Mouse (Mus musculus): ENCODE results near the gene Gm14124. TPM values are rescaled to one million over a fixed set of nuclear protein-coding genes. Genes with fewer than 3 reads are reported as not detected.
"Not testable (repeated sequence)": the region's sequence is repeated elsewhere in the genome, so short reads cannot be mapped to it uniquely, and the experiment has no call there.

Gene Gm14124
- 0.03 TPM in 1 of 2 replicates, not detected in the other for polyA plus RNA-seq (2012; rRNA removed)

DNA sequence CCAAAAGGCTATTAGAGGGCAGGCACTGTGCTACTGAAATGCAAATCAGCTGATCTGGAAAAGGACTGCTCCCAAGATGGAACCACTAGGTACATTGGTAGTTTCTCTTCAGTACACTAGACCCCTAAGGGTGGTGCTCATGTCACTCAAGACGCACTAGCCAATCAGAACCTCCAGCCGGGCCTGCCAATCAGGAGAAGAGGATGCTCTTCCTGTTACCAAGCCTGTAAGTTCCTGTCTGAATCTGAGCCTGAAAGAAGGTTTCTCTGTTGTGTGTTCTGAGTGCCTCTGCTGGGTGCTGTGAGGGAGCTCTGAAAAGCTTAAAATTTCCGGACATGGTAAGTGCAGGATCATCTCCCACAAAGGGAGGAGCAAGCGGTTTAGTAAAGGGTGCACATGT is at the start of gene Gm14124:
Gene Gm14124, plus strand, starts transcription at position 227 of the 400 bp plus-strand sequence.
- not testable (repeated sequence) for H3K27me3 ChIP-seq (ENCODE audit: control insufficient read depth, insufficient read depth, low read length); H3K4me1 ChIP-seq (ENCODE audit: control insufficient read depth, insufficient read depth, low read length); H3K4me3 ChIP-seq (replicated peaks; ENCODE audit: insufficient read depth, low read depth, low read length); DNase-seq; H3K27ac ChIP-seq (ENCODE audit: insufficient read depth, low read length)
- WGBS = 76% methylated on average over 4 of the region's 4 CpGs

DNA sequence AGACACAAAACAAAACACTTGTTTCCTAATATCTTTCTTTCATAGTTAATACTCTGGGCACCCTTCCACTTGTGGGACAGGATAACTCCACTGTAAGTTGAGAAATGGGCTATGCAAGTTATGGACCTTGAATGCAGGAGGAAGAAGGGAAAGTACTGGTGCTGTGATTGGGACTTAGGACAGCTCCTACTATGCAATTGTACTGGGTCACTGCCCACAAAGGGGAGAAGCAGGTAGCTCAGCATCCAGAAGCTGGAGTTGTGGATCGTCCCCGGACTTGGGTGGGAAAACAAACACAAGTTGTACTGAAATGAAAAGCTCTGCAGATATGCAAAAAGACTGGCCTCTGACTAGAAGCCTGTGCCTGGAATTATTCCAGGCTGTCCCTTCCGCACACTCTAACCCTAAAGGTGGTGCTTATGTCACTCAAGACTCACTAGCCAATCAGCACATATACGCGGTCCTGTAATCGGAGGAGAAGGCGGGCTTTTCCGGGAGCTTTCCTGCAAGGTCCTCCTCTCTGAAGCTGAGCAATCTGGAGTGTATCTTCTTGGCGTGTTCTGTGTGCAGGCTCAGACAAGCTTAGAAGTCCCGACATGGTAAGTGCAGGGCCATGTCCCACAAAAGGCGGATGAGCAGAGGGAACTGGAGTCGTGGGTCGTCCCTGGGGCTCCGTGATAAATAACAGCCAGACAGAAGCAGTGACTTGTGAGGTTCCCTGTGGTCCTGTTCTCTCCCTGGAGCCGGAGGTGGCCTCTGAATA is 39.5 kb upstream of the Gm14124 start, which contains the start of gene Zfp937:
Gene Zfp937, plus strand, starts transcription at position 474 of the 763 bp plus-strand sequence.
- H3K4me1 ChIP-seq (ENCODE audit: control insufficient read depth, insufficient read depth, low read length); H3K27me3 ChIP-seq (ENCODE audit: control insufficient read depth, insufficient read depth, low read length); H3K27ac ChIP-seq (ENCODE audit: insufficient read depth, low read length): not testable (repeated sequence)
- WGBS = 2% methylated on average over 15 of the region's 15 CpGs
- DNase-seq = peak; percentile 84 to 88
- peak within 1 kb of the TSS; percentile 53 for H3K4me3 ChIP-seq (replicated peaks; ENCODE audit: insufficient read depth, low read depth, low read length)

DNA sequence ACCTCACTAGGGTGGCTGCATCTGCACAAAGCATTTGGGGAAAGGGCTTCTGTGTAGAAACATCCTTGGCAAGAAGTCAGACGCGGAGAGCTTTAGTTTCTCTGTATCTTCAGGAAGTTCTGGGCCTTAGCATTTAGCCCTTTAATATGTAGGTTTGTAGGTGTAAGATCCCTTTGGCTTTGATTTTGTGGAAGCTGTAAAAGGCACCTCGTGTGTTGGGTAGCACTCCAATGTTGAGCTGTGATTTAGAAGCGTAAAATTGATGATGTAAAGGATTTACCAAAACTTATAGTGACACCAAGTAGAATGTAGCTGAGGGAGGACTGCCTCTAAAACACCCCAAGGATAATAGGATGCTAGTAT is 39.0 kb upstream of the Gm14124 start:
- not testable (repeated sequence) for H3K27ac ChIP-seq (ENCODE audit: insufficient read depth, low read length); H3K4me1 ChIP-seq (ENCODE audit: control insufficient read depth, insufficient read depth, low read length); DNase-seq; H3K27me3 ChIP-seq (ENCODE audit: control insufficient read depth, insufficient read depth, low read length)
- H3K4me3 ChIP-seq (replicated peaks; ENCODE audit: insufficient read depth, low read depth, low read length) = peak overlapping the region; percentile 47
- 21% methylated on average over 4 of the region's 4 CpGs for WGBS

DNA sequence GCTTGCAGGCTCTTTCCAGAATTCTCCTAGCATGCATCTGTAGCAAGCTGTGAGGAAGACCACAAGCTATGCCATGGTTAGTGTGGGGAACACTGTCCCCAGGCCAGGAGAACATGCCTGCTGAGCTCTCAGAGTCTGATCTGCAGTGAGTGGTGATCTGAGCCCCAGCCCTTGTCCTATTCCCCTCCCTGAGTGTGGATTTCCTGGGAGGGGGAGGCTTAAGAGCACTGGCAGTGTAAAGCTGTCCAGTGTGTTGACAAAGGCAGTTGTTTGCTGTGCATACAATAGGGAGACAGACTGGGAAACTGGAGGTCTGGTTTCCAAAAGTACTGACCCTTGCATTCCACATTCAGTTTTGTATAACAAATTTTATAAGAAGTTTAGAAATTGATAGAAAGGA is 34.1 kb upstream of the Gm14124 start:
- not testable (repeated sequence) for H3K27me3 ChIP-seq (ENCODE audit: control insufficient read depth, insufficient read depth, low read length); DNase-seq; H3K4me1 ChIP-seq (ENCODE audit: control insufficient read depth, insufficient read depth, low read length); H3K27ac ChIP-seq (ENCODE audit: insufficient read depth, low read length); H3K4me3 ChIP-seq (replicated peaks; ENCODE audit: insufficient read depth, low read depth, low read length)

DNA sequence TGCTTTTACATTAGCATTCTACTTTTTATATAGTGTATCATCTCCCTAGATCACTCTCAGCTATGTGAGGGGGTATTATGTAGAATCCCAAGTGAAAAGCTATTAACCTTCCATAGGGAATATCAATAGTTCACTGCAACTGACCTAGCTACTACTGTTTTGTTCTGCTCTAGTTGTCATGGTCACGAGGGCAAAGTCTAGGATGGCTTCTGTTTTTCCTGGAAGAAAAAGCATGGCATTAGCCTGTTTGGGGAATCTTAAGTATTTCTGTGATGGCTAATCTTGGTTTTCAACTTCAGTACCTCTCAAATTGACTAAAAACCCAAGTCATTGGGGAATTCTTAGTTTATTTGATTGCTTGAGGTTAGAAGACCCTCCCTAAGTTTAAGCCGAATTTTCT is 14.1 kb upstream of the Gm14124 start:
- WGBS = 81% methylated on average over 2 of the region's 2 CpGs
- no peaks in the 10 kb centered on the region for H3K27me3 ChIP-seq (ENCODE audit: control insufficient read depth, insufficient read depth, low read length)
- H3K27ac ChIP-seq (ENCODE audit: insufficient read depth, low read length) = no peak overlapping the region
- no peak overlapping the region for H3K4me3 ChIP-seq (replicated peaks; ENCODE audit: insufficient read depth, low read depth, low read length)
- no peaks in the 10 kb centered on the region for H3K4me1 ChIP-seq (ENCODE audit: control insufficient read depth, insufficient read depth, low read length)
- DNase-seq = no peak
- TF ChIP-seq CTCF (IDR thresholded peaks at IDR 0.05; ENCODE audit: borderline replicate concordance, insufficient read depth, low read depth, low read length) (no peak), POLR2A (IDR thresholded peaks at IDR 0.05; ENCODE audit: borderline replicate concordance, insufficient read depth, low read length) (no peak)

DNA sequence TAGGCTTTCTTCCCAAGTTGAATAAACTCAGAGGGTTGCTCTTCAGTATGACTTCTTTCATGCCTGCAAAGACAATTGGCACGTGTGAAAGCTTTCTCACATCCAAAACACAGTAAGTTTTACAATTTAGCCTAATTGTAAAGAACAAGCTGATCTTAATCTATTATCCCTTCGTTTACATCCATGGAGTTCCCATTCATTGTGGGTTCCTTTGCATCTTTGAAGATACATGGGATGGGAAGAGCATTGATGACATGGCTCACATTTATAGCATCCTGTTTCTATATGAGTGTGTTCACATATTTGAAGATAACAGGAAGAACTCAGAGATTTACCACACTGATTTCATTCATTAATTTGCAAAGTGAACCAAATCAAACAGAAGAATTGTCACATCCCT is 1.8 kb upstream of the Gm14124 start, which contains the start of gene Gm21994:
Gene Gm21994, minus strand, starts transcription at position 101 of the 400 bp plus-strand sequence.
- not testable (repeated sequence) for H3K4me3 ChIP-seq (replicated peaks; ENCODE audit: insufficient read depth, low read depth, low read length); H3K27ac ChIP-seq (ENCODE audit: insufficient read depth, low read length); DNase-seq; H3K4me1 ChIP-seq (ENCODE audit: control insufficient read depth, insufficient read depth, low read length); H3K27me3 ChIP-seq (ENCODE audit: control insufficient read depth, insufficient read depth, low read length)
- 36% methylated on average over 2 of the region's 2 CpGs for WGBS

DNA sequence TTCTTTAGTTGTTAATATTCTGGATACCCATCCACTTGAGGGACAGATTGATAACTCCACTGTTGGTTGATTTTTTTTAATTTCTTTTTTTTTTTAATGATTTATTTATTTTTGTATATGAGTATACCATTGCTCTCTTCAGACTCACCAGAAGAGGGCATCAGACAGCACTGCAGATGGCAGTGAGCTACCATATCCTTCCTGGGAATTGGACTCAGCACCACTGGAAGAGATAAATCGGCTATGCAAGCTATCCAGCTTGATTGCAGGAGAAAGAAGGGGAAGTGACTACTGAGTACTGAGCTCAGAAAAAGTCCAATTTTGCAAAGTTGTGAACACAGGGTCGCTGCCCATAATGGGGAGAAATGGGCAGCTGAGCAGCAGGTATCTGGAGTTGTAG is 456 bp upstream of the Gm14124 start:
- not testable (repeated sequence) for H3K4me1 ChIP-seq (ENCODE audit: control insufficient read depth, insufficient read depth, low read length); H3K27ac ChIP-seq (ENCODE audit: insufficient read depth, low read length); H3K27me3 ChIP-seq (ENCODE audit: control insufficient read depth, insufficient read depth, low read length); DNase-seq; H3K4me3 ChIP-seq (replicated peaks; ENCODE audit: insufficient read depth, low read depth, low read length)
- WGBS = 62% methylated on average over 2 of the region's 2 CpGs

DNA sequence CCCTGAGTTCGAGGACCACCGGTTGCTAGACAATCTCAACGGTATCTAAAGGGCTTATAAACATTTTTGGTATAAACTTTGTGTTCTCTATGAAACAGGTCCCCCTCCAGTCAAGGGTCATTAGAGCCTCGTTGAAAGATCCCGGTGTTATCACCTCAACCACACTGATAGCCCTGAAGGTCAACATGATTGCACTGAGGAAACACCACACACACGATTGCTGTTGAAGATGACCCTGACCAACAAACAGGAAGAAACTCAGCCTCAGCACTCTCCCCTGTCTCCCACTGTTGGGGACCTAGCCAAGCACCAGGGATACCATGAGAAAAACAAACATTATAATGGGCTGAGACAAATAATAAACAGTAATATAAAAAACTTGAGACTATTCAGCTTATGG is 36.4 kb downstream of the Gm14124 start:
- Histone ChIP-seq H3K4me3 (replicated peaks; ENCODE audit: insufficient read depth, low read depth, low read length) (no peak overlapping the region), H3K27ac (ENCODE audit: insufficient read depth, low read length) (no peak overlapping the region), H3K4me1 (ENCODE audit: control insufficient read depth, insufficient read depth, low read length) (no peaks in the 10 kb centered on the region), H3K27me3 (ENCODE audit: control insufficient read depth, insufficient read depth, low read length) (no peaks in the 10 kb centered on the region)
- 88% methylated on average over 6 of the region's 6 CpGs for WGBS
- DNase-seq = no peak
- no peak for TF ChIP-seq CTCF (IDR thresholded peaks at IDR 0.05; ENCODE audit: borderline replicate concordance, insufficient read depth, low read depth, low read length)
- TF ChIP-seq POLR2A (IDR thresholded peaks at IDR 0.05; ENCODE audit: borderline replicate concordance, insufficient read depth, low read length) = no peak

DNA sequence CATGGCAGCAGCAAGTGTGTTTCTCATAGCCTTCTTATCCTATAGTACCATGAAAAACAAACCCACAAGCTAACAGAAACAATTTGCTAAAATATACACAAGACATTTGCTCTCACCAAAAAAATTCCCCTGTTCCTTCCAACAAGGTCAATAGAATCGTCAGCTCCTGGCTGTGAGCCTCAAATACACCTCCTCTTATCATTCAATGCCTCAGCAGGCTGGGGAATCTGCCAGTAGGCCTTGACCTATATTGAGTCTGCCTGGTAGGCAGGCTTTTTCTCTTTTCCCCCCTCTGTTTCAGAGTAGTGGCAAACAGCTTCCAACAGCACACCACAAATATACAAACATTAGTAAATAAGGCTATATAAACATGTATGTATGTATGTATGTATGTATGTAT is 41.8 kb downstream of the Gm14124 start:
- WGBS = 24% methylated on average over 1 of the region's 1 CpGs
- Histone ChIP-seq H3K4me1 (ENCODE audit: control insufficient read depth, insufficient read depth, low read length) (no peaks in the 10 kb centered on the region), H3K4me3 (replicated peaks; ENCODE audit: insufficient read depth, low read depth, low read length) (no peak overlapping the region), H3K27me3 (ENCODE audit: control insufficient read depth, insufficient read depth, low read length) (no peaks in the 10 kb centered on the region), H3K27ac (ENCODE audit: insufficient read depth, low read length) (no peak overlapping the region)
- no peak for DNase-seq
- TF ChIP-seq POLR2A (IDR thresholded peaks at IDR 0.05; ENCODE audit: borderline replicate concordance, insufficient read depth, low read length) (no peak), CTCF (IDR thresholded peaks at IDR 0.05; ENCODE audit: borderline replicate concordance, insufficient read depth, low read depth, low read length) (no peak)

Data from cerebellum, adult 2 months (tissue).